Mouse (Mus musculus): Measurements from ENCODE around the gene Grm8. TPM values are rescaled to one million over a fixed set of nuclear protein-coding genes. Genes with fewer than 3 reads are reported as not detected.

Grm8 gene
- total and polyA plus RNA-seq, 2 experiments: under 0.01 TPM; not detected in 1

DNA sequence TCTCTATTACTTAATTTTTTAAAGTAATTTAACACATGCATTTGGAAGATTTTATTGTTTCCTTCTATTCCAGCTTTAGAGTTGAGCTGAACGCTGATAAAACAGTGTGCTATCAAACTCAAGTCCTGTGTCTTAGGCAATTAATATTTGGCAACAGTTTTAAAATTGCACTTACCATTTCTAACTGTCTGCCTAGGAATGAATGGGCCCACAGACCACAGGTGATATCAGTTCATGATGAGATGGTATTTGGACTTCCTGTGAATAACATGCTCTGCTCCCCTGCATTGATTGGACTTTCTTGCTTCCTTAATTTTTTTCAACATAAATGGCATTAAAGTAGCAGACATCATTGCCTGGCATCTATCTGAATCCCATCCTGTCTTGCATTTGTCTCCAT lies 232.8 kb downstream of the Grm8 start:
- no peaks in the 10 kb centered on the region for H3K36me3 ChIP-seq (ENCODE audit: control insufficient read depth, insufficient read depth, low read length)
- H3K9ac ChIP-seq (ENCODE audit: low read depth, low read length): no peak overlapping the region
- H3K27ac ChIP-seq (replicated peaks; ENCODE audit: insufficient read depth, low read depth, low read length): no peak overlapping the region
- DNase-seq (ENCODE audit: extremely low read depth, low read depth, low spot score): no peak
- H3K79me2 ChIP-seq (ENCODE audit: control insufficient read depth, insufficient read depth, low read length): no peaks in the 10 kb centered on the region
- H3K4me1 ChIP-seq (ENCODE audit: control insufficient read depth, insufficient read depth, low read length): no peaks in the 10 kb centered on the region
- 80% methylated on average over 1 of the region's 1 CpGs for WGBS
- TF ChIP-seq POLR2A (IDR thresholded peaks at IDR 0.05; ENCODE audit: extremely low read depth, insufficient read depth, low read length): no peak
- no peak for TF ChIP-seq CTCF (IDR thresholded peaks at IDR 0.05; ENCODE audit: low read depth, low read length)
- no peaks in the 10 kb centered on the region for H3K27me3 ChIP-seq (ENCODE audit: control insufficient read depth, insufficient read depth, low read length)
- no peak overlapping the region for H3K4me3 ChIP-seq (ENCODE audit: insufficient read depth, low read depth, low read length)

GRCm38 (mm10) chr6:27901396-27901795 lies 233.6 kb downstream of the Grm8 start:
- no peak overlapping the region for H3K27ac ChIP-seq (replicated peaks; ENCODE audit: insufficient read depth, low read depth, low read length)
- no peaks in the 10 kb centered on the region for H3K27me3 ChIP-seq (ENCODE audit: control insufficient read depth, insufficient read depth, low read length)
- no peak for DNase-seq (ENCODE audit: extremely low read depth, low read depth, low spot score)
- H3K4me3 ChIP-seq (ENCODE audit: insufficient read depth, low read depth, low read length): no peak overlapping the region
- no peak for TF ChIP-seq POLR2A (IDR thresholded peaks at IDR 0.05; ENCODE audit: extremely low read depth, insufficient read depth, low read length)
- TF ChIP-seq CTCF (IDR thresholded peaks at IDR 0.05; ENCODE audit: low read depth, low read length): no peak
- H3K79me2 ChIP-seq (ENCODE audit: control insufficient read depth, insufficient read depth, low read length): no peaks in the 10 kb centered on the region
- no peaks in the 10 kb centered on the region for H3K36me3 ChIP-seq (ENCODE audit: control insufficient read depth, insufficient read depth, low read length)
- WGBS: 82% methylated on average over 3 of the region's 3 CpGs
- H3K4me1 ChIP-seq (ENCODE audit: control insufficient read depth, insufficient read depth, low read length): no peaks in the 10 kb centered on the region
- H3K9ac ChIP-seq (ENCODE audit: low read depth, low read length): no peak overlapping the region

DNA sequence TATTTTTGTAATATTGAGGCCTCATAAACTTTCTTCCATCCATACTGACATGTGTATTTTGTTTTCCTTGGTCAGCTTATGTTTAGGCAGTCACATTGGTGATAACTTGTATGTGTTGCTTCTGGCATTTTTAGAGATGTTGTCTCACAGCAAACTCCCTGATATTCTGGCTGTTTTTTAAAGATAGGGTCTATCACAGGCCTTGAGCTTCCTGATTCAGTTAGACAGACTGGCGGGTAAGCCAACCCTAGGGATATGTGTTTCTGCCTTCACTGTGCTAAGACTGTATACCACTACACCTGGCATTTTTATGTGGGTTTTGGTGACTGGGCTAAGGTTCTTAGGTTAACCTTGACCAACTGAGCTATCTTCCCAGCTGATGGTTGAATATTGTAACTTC lies 239.8 kb downstream of the Grm8 start:
- Histone ChIP-seq H3K4me3 (ENCODE audit: insufficient read depth, low read depth, low read length) (no peak overlapping the region), H3K9ac (ENCODE audit: low read depth, low read length) (no peak overlapping the region), H3K36me3 (ENCODE audit: control insufficient read depth, insufficient read depth, low read length) (no peaks in the 10 kb centered on the region), H3K27ac (replicated peaks; ENCODE audit: insufficient read depth, low read depth, low read length) (no peak overlapping the region), H3K27me3 (ENCODE audit: control insufficient read depth, insufficient read depth, low read length) (no peaks in the 10 kb centered on the region), H3K79me2 (ENCODE audit: control insufficient read depth, insufficient read depth, low read length) (no peaks in the 10 kb centered on the region), H3K4me1 (ENCODE audit: control insufficient read depth, insufficient read depth, low read length) (no peaks in the 10 kb centered on the region)
- TF ChIP-seq CTCF (IDR thresholded peaks at IDR 0.05; ENCODE audit: low read depth, low read length) (no peak), POLR2A (IDR thresholded peaks at IDR 0.05; ENCODE audit: extremely low read depth, insufficient read depth, low read length) (no peak)
- DNase-seq (ENCODE audit: extremely low read depth, low read depth, low spot score): no peak
- 88% methylated on average over 1 of the region's 1 CpGs for WGBS

DNA sequence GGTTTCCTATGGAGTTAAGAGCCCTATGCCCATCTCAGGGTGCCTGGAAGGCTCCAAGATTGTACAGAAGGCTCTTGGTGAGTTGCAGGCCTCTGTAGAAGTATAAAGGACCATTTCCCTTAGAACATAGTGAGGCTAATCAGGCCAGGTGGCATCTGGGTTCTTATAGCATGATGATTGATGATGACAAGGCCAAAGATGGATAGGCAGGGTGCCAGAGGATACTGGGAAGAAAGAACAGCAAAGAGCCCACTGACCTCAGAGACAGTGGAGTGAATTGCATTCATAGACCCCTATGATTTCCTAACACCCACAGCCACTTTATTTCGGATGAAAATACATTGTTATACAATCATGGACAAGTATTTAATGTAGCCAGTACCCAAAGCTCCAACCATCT lies 242.1 kb downstream of the Grm8 start:
- Histone ChIP-seq H3K27ac (replicated peaks; ENCODE audit: insufficient read depth, low read depth, low read length) (no peak overlapping the region), H3K27me3 (ENCODE audit: control insufficient read depth, insufficient read depth, low read length) (no peaks in the 10 kb centered on the region), H3K4me1 (ENCODE audit: control insufficient read depth, insufficient read depth, low read length) (no peaks in the 10 kb centered on the region), H3K9ac (ENCODE audit: low read depth, low read length) (no peak overlapping the region), H3K4me3 (ENCODE audit: insufficient read depth, low read depth, low read length) (no peak overlapping the region), H3K36me3 (ENCODE audit: control insufficient read depth, insufficient read depth, low read length) (no peaks in the 10 kb centered on the region), H3K79me2 (ENCODE audit: control insufficient read depth, insufficient read depth, low read length) (no peaks in the 10 kb centered on the region)
- 73% methylated on average over 1 of the region's 1 CpGs for WGBS
- no peak for DNase-seq (ENCODE audit: extremely low read depth, low read depth, low spot score)
- TF ChIP-seq CTCF (IDR thresholded peaks at IDR 0.05; ENCODE audit: low read depth, low read length): no peak

DNA sequence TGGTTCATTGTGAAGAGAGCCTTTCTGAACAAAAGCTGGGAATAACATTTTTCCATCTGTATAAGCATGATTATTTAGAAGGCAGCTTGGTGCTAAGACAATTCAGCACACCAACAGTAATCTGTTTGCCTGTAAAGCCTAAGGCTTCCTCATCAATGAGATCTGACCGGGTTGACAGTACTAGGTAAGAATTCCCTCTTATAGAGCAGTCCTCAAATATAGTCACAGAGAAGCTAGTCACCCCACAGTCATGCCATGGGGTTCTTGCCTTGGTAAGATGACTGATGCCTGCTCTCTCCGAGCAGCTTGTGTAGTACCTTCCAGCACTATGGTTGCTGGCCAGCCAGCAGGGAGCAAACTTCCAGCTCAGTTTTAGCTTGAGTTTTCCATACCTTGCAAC lies 246.6 kb downstream of the Grm8 start:
- no peaks in the 10 kb centered on the region for H3K79me2 ChIP-seq (ENCODE audit: control insufficient read depth, insufficient read depth, low read length)
- no peak overlapping the region for H3K4me3 ChIP-seq (ENCODE audit: insufficient read depth, low read depth, low read length)
- no peak overlapping the region for H3K9ac ChIP-seq (ENCODE audit: low read depth, low read length)
- no peaks in the 10 kb centered on the region for H3K27me3 ChIP-seq (ENCODE audit: control insufficient read depth, insufficient read depth, low read length)
- no peaks in the 10 kb centered on the region for H3K4me1 ChIP-seq (ENCODE audit: control insufficient read depth, insufficient read depth, low read length)
- WGBS: 88% methylated on average over 2 of the region's 2 CpGs
- no peak overlapping the region for H3K27ac ChIP-seq (replicated peaks; ENCODE audit: insufficient read depth, low read depth, low read length)
- no peak for DNase-seq (ENCODE audit: extremely low read depth, low read depth, low spot score)
- no peaks in the 10 kb centered on the region for H3K36me3 ChIP-seq (ENCODE audit: control insufficient read depth, insufficient read depth, low read length)
- TF ChIP-seq POLR2A (IDR thresholded peaks at IDR 0.05; ENCODE audit: extremely low read depth, insufficient read depth, low read length) (no peak), CTCF (IDR thresholded peaks at IDR 0.05; ENCODE audit: low read depth, low read length) (no peak)

DNA sequence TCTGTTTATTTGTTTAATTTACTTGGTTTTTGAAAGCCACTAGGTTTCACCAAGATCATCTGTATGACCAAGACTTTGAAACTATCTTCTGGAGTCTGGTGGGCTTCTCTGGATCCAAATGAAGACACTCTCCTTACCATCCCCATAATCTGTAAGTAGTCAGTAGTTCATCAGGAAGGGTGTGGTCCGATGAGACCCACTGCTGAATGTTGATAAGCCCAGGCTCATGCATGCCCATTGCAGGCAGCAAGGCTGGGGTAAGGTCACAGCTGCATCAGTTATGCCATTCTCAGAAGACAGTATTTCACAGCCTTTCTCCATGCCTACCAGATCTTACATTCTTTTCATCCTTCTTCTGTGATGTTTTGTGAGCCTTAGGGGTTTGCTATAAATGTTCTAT lies 247.1 kb downstream of the Grm8 start:
- H3K36me3 ChIP-seq (ENCODE audit: control insufficient read depth, insufficient read depth, low read length): no peaks in the 10 kb centered on the region
- 79% methylated on average over 1 of the region's 1 CpGs for WGBS
- no peak for DNase-seq (ENCODE audit: extremely low read depth, low read depth, low spot score)
- no peaks in the 10 kb centered on the region for H3K27me3 ChIP-seq (ENCODE audit: control insufficient read depth, insufficient read depth, low read length)
- no peaks in the 10 kb centered on the region for H3K79me2 ChIP-seq (ENCODE audit: control insufficient read depth, insufficient read depth, low read length)
- no peak overlapping the region for H3K9ac ChIP-seq (ENCODE audit: low read depth, low read length)
- no peak overlapping the region for H3K4me3 ChIP-seq (ENCODE audit: insufficient read depth, low read depth, low read length)
- H3K4me1 ChIP-seq (ENCODE audit: control insufficient read depth, insufficient read depth, low read length): no peaks in the 10 kb centered on the region
- H3K27ac ChIP-seq (replicated peaks; ENCODE audit: insufficient read depth, low read depth, low read length): no peak overlapping the region
- TF ChIP-seq CTCF (IDR thresholded peaks at IDR 0.05; ENCODE audit: low read depth, low read length) (no peak), POLR2A (IDR thresholded peaks at IDR 0.05; ENCODE audit: extremely low read depth, insufficient read depth, low read length) (no peak)

All from liver, adult 2 months (tissue).